Comparison of ENCODE assay signal across 21 mouse cellular contexts in the genomic region with DNA sequence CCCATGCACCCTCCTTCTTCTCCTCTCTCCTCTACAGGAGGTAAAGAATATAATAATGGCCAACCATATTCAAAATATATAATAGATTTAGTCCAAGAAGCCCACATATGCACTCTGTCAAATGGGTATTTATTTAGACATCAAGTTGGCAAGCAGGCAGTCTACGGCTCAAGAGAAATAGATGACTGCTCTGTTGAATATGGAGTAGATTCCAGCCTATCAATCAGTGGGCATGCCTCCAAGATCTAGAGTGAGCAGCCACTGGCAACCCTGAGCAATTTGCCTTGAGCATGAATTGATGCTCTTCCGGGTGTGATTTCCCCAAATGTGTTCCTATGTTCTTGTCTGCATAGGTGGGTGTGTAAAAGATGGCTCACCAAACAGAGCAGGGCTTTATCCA.
DNase-seq lines count a peak whose midpoint lies in the region; ATAC-seq lines count a peak whose summit lies in the region.
"Had no signal": no experiment of that assay in that cellular context is flagged by ENCODE, and none has a peak within 500 bp of the region (broad histone marks: within the 10 kb centered on the region; RNA-seq: fewer than 3 reads in every experiment).

No protein-coding gene starts in this region.

- H3K27ac ChIP-seq in forebrain, embryonic 13.5 days: no peak overlapping the region
- H3K27ac ChIP-seq in forebrain, embryonic 12.5 days: no peak overlapping the region
- H3K27ac ChIP-seq in midbrain, embryonic 14.5 days (replicated peaks; ENCODE audit: low read depth, low read length): no peak overlapping the region
- H3K27ac ChIP-seq in midbrain, embryonic 10.5 days (replicated peaks): no peak overlapping the region
- no peak overlapping the region for H3K27ac ChIP-seq in kidney, embryonic 15.5 days
- H3K27ac ChIP-seq: embryonic facial prominence, embryonic 12.5 days; embryonic facial prominence, embryonic 15.5 days; hindbrain, embryonic 12.5 days; hindbrain, embryonic 15.5 days had no signal

- H3K4me1 ChIP-seq in forebrain, embryonic 13.5 days: no peaks in the 10 kb centered on the region
- H3K4me1 ChIP-seq in forebrain, embryonic 12.5 days: no peaks in the 10 kb centered on the region
- H3K4me1 ChIP-seq in midbrain, embryonic 14.5 days (ENCODE audit: control insufficient read depth, insufficient read depth, low read length): no peaks in the 10 kb centered on the region
- no peaks in the 10 kb centered on the region for H3K4me1 ChIP-seq in midbrain, embryonic 10.5 days
- H3K4me1 ChIP-seq in kidney, embryonic 15.5 days: no peaks in the 10 kb centered on the region
- H3K4me1 ChIP-seq: embryonic facial prominence, embryonic 12.5 days; embryonic facial prominence, embryonic 15.5 days; hindbrain, embryonic 12.5 days; hindbrain, embryonic 15.5 days had no signal

- no peak overlapping the region for H3K4me2 ChIP-seq in forebrain, embryonic 13.5 days
- H3K4me2 ChIP-seq in forebrain, embryonic 12.5 days: no peak overlapping the region
- no peak overlapping the region for H3K4me2 ChIP-seq in midbrain, embryonic 14.5 days (ENCODE audit: low read length)
- H3K4me2 ChIP-seq in kidney, embryonic 15.5 days: no peak overlapping the region
- H3K4me2 ChIP-seq: embryonic facial prominence, embryonic 12.5 days; embryonic facial prominence, embryonic 15.5 days; heart, embryonic 11.5 days; hindbrain, embryonic 12.5 days; hindbrain, embryonic 15.5 days had no signal

- H3K9ac ChIP-seq in forebrain, embryonic 13.5 days: no peak overlapping the region
- H3K9ac ChIP-seq in forebrain, embryonic 12.5 days: no peak overlapping the region
- no peak overlapping the region for H3K9ac ChIP-seq in midbrain, embryonic 14.5 days (replicated peaks; ENCODE audit: low read length)
- no peak overlapping the region for H3K9ac ChIP-seq in kidney, embryonic 15.5 days
- H3K9ac ChIP-seq: embryonic facial prominence, embryonic 12.5 days; embryonic facial prominence, embryonic 15.5 days; hindbrain, embryonic 12.5 days; hindbrain, embryonic 15.5 days had no signal

- no peak for DNase-seq in frontal cortex, postnatal 36 days (ENCODE audit: low spot score in 2 of 2)
- DNase-seq in midbrain, embryonic 14.5 days: peak; percentile 19
- DNase-seq in midbrain, embryonic 10.5 days (ENCODE audit: low spot score): no peak
- DNase-seq in yolk sac, embryonic 10.5 days (ENCODE audit: low spot score): no peak
- DNase-seq: adrenal gland, postnatal 10 days; cerebellum, adult 11 months; cerebellum, adult 2 months; cerebellum, adult 9-11 months; cerebellum, postnatal 25 days; gastrocnemius, postnatal 14 days had no signal

- H3K9me3 ChIP-seq in forebrain, embryonic 13.5 days (replicated peaks): no peaks in the 10 kb centered on the region; the same call in 1 of the 2 replicates
- no peaks in the 10 kb centered on the region for H3K9me3 ChIP-seq in forebrain, embryonic 12.5 days
- H3K9me3 ChIP-seq in midbrain, embryonic 14.5 days (ENCODE audit: control insufficient read depth, low read length): no peaks in the 10 kb centered on the region
- H3K9me3 ChIP-seq in midbrain, embryonic 10.5 days (replicated peaks): no peaks in the 10 kb centered on the region
- H3K9me3 ChIP-seq in kidney, embryonic 15.5 days (replicated peaks): no peaks in the 10 kb centered on the region
- H3K9me3 ChIP-seq: embryonic facial prominence, embryonic 12.5 days; embryonic facial prominence, embryonic 15.5 days; hindbrain, embryonic 12.5 days; hindbrain, embryonic 15.5 days had no signal

- H3K36me3 ChIP-seq in forebrain, embryonic 13.5 days (ENCODE audit: poor library complexity, severe bottlenecking): no peaks in the 10 kb centered on the region
- no peaks in the 10 kb centered on the region for H3K36me3 ChIP-seq in forebrain, embryonic 12.5 days (replicated peaks)
- no peaks in the 10 kb centered on the region for H3K36me3 ChIP-seq in midbrain, embryonic 14.5 days (ENCODE audit: control insufficient read depth, insufficient read depth, low read length)
- H3K36me3 ChIP-seq in midbrain, embryonic 10.5 days: no peaks in the 10 kb centered on the region
- H3K36me3 ChIP-seq in kidney, embryonic 15.5 days: no peaks in the 10 kb centered on the region
- H3K36me3 ChIP-seq: embryonic facial prominence, embryonic 12.5 days; embryonic facial prominence, embryonic 15.5 days; hindbrain, embryonic 12.5 days; hindbrain, embryonic 15.5 days had no signal

- no peaks in the 10 kb centered on the region for H3K27me3 ChIP-seq in forebrain, embryonic 13.5 days
- H3K27me3 ChIP-seq in forebrain, embryonic 12.5 days: no peaks in the 10 kb centered on the region
- no peaks in the 10 kb centered on the region for H3K27me3 ChIP-seq in midbrain, embryonic 14.5 days (ENCODE audit: control insufficient read depth, insufficient read depth, low read length)
- H3K27me3 ChIP-seq in midbrain, embryonic 10.5 days (ENCODE audit: low read depth, poor library complexity, severe bottlenecking): no peaks in the 10 kb centered on the region
- H3K27me3 ChIP-seq in kidney, embryonic 15.5 days: no peaks in the 10 kb centered on the region
- H3K27me3 ChIP-seq: embryonic facial prominence, embryonic 12.5 days; embryonic facial prominence, embryonic 15.5 days; hindbrain, embryonic 12.5 days; hindbrain, embryonic 15.5 days; Patski had no signal

- WGBS in forebrain, embryonic 13.5 days: 75% methylated on average over 2 of the region's 2 CpGs
- WGBS in forebrain, embryonic 12.5 days: 91% methylated on average over 2 of the region's 2 CpGs
- 72% methylated on average over 2 of the region's 2 CpGs for WGBS in midbrain, embryonic 14.5 days
- 92% methylated on average over 2 of the region's 2 CpGs for WGBS in midbrain, embryonic 10.5 days
- WGBS in kidney, embryonic 15.5 days: 76% methylated on average over 2 of the region's 2 CpGs

- ATAC-seq in forebrain, embryonic 13.5 days: peak; percentile 55; the same call in 1 of the 2 replicates
- ATAC-seq in forebrain, embryonic 12.5 days (ENCODE audit: low FRiP score): no peak
- peak; percentile 20; the same call in 1 of the 2 replicates for ATAC-seq in frontal cortex, adult (ENCODE audit: low TSS enrichment)
- ATAC-seq in midbrain, embryonic 14.5 days (ENCODE audit: low FRiP score, low TSS enrichment): no peak
- no peak for ATAC-seq in kidney, embryonic 15.5 days (replicated peaks; ENCODE audit: low FRiP score)
- ATAC-seq: intestine, postnatal 0 days; Patski had no signal

- no peak overlapping the region for H3K4me3 ChIP-seq in forebrain, embryonic 13.5 days
- H3K4me3 ChIP-seq in forebrain, embryonic 12.5 days (replicated peaks): no peak overlapping the region
- H3K4me3 ChIP-seq in midbrain, embryonic 14.5 days (replicated peaks; ENCODE audit: low read depth, low read length): no peak overlapping the region
- no peak overlapping the region for H3K4me3 ChIP-seq in midbrain, embryonic 10.5 days
- no peak overlapping the region for H3K4me3 ChIP-seq in kidney, embryonic 15.5 days (replicated peaks)
- H3K4me3 ChIP-seq: embryonic facial prominence, embryonic 12.5 days; embryonic facial prominence, embryonic 15.5 days; hindbrain, embryonic 12.5 days; hindbrain, embryonic 15.5 days had no signal

Comparison
In these comparisons a context has a peak if more than half of its experiments do, and no peak if none do; other contexts are left out.
1. ATAC-seq: peak in forebrain, embryonic 13.5 days (single experiment) and frontal cortex, adult (single experiment); none in forebrain, embryonic 12.5 days (single experiment), midbrain, embryonic 14.5 days (single experiment) and kidney, embryonic 15.5 days (single experiment).